Mouse (Mus musculus): ENCODE measurements around the gene Aqp9. TPM values are rescaled to one million over a fixed set of nuclear protein-coding genes. Genes with fewer than 3 reads are reported as not detected.

Gene Aqp9
- total RNA-seq (2023): 0.38 to 0.58 TPM in 2 of 4 replicates, not detected in the others

DNA sequence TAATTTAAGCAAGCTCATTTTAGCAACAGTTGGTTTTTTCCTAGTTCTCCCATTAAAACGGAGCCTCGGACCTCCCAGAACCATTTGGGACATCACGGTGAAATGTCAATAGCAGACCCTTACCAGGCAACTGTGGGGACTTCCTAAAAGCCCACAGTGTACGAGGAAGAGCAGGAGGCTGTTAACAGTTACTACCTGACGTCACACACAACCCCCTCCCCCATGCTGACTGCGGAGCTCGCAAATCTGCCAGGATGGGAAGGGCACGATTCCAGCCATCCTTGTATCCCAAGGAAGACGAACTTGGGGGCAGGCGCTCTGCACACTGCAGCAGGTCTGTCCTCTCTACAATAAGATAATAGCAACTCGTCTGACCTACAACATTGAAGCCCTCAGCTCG, at the start of gene Aqp9:
Gene Aqp9 (minus strand): TSS at position 172 of the 400 bp plus-strand sequence.

DNA sequence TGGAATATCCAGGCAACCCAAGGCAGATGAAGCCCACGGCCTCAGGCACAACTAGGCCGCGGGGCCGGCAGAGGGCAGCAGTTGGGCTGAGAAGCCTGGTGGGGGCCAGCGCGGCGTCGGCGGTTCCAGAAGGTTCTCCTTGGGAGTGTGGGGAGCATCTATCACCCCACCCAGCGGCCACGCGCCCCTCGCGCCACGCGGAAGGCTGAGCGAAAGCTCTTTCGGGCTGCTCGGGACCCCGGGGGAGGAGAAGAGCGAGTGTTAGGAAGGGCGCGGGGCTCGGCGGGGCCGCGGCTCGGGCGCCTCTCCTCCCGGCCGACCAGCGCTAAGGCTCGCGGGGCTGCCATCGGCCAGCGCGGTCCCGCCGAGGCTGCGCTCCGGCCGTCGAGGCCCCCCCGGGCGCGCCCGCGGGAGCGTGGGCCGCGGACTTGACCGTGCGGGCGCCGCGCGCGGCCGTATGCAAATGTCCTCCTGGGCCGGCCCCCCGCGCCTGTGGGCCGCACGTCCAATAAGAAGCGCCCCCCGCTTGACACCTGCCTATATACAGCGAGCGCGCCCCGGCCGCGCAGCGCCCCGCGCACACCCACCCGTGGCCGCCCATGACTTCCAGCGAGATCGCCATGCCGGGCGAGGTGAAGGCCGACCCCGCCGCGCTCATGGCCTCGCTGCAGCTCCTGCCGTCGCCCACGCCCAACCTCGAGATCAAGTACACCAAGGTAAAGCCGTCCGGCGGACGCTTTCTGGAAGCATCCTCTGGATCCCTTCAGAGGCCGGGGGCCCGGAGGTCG, 47.0 kb upstream of the Aqp9 start, which contains the start of gene Aldh1a2:
Gene Aldh1a2 (plus strand): TSS at position 542 of the 788 bp plus-strand sequence.

Other genes starting within 250 kb of the Aqp9 start
- gene Lipc, start 216.5 kb downstream of the Aqp9 start, total RNA-seq (2023): 7.3 to 8.2 TPM (median 7.9 TPM) in 4 replicates
- gene Aldh1a2, start 47.1 kb upstream of the Aqp9 start, total RNA-seq (2023): not detected in 4 replicates

Measured in B cell, adult 62 days (primary cell).